Mouse (Mus musculus): Measurements from ENCODE around the gene Clint1.

Gene Clint1

DNA sequence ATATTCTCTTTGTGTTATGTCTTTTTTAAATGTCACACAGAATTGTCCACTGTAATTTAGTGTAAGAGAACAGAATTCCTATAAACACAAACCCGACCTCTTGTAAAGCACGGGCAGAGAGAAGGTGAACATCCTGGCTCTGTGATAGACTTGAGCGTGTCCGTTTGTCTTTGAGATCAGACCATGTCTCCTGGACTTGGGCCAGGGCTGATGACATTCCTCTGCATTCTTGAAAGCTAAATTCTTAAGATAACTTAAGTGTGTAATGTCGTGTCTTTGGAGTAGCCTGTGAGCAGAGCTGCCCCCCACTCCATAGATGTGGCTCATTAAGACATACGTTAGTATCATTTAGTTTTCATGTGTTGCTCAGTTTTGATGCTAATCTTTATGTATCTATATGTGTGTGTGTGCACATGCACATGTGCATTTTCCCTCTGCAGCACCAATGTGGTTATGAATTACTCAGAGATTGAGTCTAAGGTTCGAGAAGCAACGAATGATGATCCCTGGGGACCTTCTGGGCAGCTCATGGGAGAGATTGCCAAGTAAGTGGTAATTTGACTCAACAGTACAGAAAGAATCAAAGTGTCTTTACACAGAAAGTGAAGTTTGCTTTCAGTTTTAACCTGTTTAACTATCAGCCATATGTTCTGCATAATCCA, 31.6 kb downstream of the Clint1 start:
- no peak for DNase-seq (ENCODE audit: low spot score in 2 of 2)

DNA sequence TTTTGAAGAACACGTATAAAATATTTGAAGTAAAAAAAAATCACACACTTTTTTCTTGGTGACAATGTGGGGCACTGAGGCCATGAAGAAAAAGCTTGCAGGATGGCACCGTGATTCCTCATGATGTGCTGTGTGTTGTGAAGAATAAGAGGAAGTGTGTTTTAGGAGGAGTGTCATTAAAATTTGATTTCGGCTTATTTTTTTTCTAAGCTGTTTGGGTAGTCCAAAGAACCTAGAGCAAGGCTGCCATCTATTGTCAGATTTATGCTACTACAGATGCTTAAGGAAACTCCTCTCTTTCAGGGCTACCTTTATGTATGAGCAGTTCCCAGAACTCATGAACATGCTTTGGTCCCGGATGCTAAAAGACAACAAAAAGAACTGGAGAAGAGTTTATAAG, 32.2 kb downstream of the Clint1 start:
- no peak for DNase-seq (ENCODE audit: low spot score in 2 of 2)

DNA sequence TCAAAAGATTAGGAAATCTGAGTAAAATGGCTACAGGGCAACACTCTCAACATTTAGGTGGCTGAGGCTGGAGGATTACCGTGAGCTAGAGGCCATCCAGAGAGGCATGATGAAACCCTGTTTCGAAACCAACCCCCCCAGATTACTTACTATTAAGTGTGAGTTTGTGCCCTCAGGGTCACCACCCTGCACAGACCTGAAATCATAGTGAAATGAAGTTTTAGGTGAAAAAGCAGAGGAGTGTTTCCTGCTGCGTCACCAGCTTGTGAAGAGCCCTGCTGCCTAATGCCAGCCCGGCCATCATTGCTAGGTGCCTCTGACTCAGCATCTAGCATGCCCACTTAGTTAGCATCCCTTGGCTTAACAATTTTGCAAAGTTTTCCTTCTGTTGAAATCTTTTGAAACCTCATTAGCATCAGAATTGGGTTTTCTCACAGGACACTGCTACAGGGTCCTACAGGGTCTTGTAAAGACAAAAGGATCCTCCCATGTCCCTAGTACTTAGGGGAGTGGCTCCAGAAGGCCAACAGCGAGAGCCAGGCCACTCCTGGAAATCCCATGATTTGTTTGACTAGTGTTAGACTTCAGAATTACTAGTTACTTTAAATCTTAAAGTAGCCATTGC, 33.9 kb downstream of the Clint1 start:
- no peak for DNase-seq (ENCODE audit: low spot score in 2 of 2)

DNA sequence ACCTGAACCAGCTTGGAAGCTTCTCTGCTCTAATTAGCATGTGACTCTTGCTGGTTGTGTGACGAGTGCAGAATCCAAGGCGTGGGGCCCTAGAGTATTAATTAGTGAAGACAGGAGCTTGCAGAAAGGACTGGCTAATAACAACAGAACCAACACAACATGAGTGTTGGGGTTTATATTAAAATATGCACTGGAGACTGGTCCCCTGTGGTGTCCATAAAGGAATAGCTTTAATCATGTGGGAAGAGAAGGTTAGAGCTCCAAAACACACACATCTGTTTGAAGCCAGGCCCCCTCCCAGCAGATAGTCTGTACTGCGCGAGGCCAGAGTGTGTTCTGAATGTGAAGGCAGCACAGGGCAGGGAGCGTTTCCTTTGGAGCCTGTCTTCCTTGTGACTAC, 34.7 kb downstream of the Clint1 start:
- DNase-seq (ENCODE audit: low spot score in 2 of 2) = no peak

DNA sequence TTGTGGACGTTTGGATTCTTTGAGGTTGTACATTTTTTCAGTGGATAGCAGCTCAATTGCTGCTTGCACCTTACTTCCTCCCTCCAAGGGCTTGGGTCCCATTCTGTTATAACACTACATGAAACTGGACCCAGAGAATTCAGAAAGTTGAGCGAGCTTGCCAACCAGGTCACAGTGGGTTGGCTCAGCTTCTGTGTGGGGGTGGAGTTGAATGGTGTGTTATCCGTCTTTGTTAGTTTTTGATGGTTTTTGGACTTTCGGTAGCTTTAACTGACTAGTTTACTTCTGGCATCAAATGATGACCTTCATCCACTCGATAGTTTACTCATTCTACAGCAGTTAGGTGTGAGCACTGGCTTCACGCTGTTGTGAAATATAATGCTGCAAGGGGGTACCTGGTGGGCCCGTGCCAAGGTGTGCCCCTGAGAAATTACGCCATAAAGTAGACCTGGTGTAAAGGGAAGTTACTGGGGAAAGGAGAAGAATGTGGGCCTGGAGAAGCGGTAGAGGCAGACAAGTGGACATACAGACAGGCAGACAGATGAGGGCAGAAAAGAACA, 36.7 kb downstream of the Clint1 start:
- no peak for DNase-seq (ENCODE audit: low spot score in 2 of 2)

DNA sequence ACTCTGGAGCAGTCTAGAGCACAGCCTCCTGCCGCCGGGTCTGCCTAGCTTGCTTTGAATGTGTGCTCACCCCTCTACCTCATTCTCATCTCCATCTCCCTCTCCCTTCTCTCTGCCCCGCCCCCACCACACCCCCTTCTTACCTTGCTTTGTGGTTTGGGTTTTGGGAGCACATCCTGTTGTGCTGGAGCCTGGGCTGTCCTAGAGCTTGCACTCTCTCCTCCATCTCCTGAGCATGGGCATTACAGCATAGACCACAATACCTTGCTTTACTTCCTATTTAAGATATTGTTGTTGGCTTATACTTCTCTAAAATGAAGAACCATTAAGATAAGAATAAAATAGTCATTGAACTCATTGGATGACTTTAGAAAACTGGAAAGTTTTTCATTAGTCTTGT, 38.1 kb downstream of the Clint1 start:
- DNase-seq (ENCODE audit: low spot score in 2 of 2) = no peak

DNA sequence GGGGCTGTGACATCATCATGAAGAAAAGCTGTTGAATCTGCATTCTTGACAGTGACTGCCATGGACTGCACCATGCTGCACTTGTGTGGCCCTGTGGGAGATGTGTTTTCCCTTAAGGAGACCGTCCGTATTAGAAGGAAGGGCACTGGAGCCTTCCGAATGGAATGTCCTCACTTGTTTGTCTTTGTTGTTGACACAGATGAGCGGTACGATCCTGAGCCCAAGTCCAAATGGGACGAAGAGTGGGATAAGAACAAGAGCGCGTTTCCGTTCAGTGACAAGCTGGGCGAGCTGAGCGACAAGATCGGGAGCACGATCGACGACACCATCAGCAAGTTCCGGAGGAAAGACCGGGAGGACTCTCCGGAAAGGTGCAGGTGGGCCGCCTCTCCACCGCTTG, 38.6 kb downstream of the Clint1 start:
- no peak for DNase-seq (ENCODE audit: low spot score in 2 of 2)

DNA sequence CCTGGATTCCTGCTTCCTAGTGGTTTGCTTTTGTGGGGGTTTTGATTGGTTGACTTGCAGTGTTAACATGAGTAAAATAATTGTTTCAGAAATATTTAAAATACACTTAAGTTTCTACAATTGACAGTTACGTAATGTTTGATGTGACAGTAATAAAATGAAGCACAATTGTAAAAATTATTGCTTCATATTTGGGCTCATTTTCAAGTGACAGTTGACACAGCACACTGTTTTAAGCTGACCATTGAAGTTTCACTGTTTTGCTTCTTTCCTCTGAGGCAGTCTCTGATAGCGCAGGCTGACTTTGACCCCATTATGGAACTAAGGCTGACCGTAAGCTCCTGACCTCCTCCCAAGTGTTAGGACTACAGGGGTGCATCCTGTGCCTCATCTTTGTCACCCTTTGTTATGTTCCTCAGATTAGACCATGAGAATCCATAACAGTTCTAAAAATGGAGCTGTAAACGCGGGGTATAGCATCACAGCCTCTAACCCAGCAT, 41.1 kb downstream of the Clint1 start:
- no peak for DNase-seq (ENCODE audit: low spot score in 2 of 2)

DNA sequence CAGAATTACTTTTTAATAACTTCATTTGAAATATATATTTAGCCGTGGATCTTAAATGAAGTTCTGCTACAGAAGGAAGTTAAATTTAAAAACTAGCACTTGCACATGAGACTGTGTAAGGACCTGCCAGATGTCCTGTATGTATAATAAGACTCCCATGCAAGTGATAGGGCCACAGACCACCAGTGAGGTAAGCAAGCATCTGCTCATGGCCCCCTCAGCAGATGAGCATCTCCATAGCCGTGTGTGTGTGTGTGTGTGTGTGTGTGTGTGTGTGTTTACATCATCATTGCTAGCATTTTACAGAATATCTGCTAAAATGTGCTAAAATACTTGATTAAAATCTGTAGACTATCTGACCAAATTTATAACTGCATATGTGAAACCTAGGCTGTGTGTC, 45.5 kb downstream of the Clint1 start:
- no peak for DNase-seq (ENCODE audit: low spot score in 2 of 2)

DNA sequence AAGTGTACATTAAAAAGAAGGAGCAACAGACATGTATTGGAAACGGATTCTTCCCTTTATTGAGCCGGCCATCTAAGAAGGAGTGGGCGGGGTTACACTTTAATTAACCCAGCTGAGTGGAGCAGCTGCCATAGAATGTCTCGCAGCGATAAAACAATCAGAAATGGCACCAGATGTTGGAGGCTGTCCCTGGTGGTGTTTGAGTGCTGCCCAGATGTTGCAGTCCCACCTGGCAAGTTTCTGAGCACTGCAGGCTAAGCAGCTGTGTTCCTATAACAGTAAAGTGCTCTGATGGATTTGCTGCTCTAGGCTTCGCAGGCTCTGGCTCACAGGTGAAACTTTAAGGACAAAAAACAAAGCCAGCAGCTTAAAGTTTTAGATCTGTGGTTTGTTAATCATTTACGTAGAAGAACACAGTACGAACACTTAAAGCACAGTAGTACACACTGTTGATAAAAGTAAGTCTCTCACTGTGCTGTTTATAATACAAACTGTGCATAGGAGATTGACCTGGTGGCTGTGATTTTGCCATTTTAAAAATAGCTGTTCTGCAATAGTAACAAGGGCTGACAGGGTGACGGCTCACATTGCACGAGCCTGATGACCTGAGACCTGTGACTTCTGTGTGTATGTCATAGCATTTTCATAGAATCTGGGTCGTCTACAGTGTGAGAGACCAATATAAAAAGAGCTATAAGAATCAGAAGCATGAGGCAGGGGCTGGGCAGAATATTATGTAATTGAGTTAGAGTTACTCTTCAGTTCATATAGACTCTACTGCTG, 48.6 kb downstream of the Clint1 start:
- DNase-seq (ENCODE audit: low spot score in 2 of 2) = no peak

DNA sequence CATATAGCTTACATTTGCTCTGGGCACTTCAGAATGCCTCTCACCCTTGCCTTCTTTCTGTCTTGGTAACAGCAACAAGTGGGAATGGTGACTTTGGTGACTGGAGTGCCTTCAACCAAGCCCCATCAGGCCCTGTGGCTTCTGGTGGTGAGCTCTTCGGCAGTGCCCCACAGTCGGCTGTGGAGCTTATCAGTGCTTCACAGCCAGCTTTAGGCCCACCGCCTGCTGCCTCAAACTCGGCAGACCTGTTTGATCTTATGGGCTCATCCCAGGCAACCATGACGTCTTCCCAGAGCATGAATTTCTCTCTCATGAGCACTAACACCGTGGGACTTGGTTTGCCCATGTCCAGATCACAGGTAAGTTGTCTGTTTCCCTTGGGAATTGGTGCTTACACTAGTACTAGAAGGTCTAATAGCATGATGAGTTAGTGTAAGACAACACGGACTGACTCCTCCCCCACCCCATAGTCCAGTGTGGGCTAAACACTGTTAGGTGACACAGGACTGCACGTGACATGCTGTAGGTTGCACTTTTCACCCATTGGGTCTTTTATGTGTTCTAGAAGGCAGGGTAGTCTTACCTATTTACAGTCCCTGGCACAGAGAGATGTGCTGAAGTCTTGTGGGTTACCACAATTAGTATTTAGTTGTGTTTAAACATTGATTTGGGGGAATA, 54.4 kb downstream of the Clint1 start:
- DNase-seq (ENCODE audit: low spot score in 2 of 2) = no peak

DNA sequence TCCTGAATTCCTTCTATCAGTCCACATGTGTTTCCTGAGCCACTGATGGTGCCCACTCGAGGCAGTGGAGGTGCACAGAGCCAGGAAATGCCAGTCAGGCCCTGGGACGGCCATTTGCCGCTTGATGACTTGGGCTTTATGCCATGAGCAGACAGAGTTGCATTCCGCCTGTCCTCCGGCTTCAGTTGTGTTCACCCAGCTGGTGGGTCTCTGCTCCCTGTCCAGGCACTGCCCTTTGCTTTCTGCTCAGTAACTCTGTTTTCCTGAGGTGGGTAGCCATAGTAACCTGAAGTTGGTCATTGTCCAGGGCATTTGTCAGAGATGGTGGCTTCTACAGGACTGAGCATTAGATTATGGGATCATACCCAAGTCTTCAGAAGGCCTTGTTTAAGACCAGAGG, 55.5 kb downstream of the Clint1 start:
- no peak for DNase-seq (ENCODE audit: low spot score in 2 of 2)

DNA sequence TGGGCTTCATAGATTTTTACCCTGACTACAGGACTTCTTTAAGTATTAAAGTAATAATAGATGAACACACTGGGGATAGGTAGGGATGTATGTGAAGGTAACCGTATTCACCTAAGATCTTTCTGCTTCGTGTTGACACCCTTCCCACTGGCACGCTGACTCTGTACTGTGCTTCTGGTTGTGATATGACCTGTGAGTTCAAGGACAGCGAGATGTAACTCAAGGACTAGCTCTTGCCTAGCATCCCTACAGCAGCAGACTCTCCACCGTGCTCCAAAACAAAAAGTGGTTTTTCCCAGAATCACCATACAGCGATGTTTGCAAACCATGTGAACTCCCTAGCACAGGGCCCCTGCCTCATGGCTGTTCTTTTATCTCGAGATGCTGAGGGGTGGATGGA, 56.2 kb downstream of the Clint1 start:
- DNase-seq (ENCODE audit: low spot score in 2 of 2) = no peak

DNA sequence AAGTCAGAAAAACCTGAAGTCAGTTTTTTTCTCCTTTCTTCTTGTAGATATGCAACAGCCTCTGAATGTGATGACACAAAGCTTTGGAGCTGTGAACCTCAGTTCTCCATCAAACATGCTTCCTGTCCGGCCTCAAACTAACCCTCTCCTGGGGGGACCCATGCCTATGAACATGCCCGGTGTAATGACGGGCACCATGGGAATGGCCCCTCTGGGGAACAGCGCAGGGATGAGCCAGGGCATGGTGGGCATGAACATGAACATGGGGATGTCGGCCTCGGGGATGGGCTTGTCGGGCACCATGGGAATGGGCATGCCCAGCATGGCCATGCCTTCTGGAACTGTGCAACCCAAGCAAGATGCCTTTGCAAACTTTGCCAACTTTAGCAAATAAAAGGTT, 57.0 kb downstream of the Clint1 start:
- DNase-seq (ENCODE audit: low spot score in 2 of 2) = no peak

DNA sequence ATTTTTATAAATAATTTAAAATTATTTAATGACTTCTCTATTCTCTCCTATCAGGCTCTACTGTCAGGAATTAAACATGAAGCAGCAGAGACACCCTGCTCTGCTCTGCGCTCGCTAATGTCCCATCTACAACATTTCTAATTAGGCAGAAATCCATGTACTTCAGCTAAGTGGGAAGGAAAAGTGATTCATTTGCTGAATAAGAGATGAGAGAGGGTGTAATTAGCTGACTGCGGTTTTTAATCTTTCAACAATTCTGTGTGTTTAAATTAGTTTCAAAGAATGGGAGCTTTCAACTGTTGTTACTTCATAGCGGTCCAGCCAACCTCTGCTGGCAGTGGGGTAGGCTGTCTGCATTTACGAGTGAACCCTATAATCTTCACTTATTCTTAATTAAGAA, 58.9 kb downstream of the Clint1 start:
- DNase-seq (ENCODE audit: low spot score in 2 of 2) = no peak

DNA sequence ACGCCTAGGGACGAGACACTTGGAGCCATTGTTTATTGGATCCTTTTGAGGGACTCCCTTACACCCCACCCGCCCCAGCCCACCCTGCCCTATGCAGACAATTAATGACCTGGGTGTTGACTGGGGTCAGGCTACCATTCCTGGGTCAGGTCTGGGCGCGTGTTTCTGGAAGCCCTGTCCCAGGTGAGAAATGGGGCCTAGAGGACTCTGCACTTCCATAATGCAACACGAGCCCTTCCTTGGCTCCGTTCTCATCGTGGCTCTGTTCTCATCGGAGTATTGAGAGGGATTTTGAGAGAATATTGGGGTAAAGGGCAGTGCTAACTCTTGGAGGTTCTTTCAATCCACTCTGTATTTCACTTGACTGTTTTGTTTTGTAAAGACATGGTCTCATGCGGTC, 64.3 kb downstream of the Clint1 start:
- DNase-seq (ENCODE audit: low spot score in 2 of 2) = no peak

DNA sequence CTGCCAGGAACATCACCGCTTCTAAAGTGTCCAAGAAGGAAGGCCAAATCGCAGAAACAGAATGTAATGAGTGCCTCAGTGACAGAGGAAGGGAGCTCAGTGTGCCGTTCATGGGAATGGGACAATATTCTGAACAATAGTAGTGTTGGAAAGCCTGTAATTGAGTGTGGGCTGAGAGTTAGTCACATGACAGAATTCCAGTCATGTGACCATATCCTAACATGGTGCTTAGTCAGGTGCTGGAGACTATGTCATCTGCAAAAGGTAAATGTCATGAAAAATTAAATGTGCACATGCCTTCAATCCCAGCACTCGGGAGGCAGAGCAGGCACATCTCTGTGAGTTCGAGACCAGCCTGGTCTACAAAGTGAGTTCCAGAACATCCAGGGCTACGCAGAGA, 66.2 kb downstream of the Clint1 start:
- DNase-seq (ENCODE audit: low spot score in 2 of 2) = no peak

DNA sequence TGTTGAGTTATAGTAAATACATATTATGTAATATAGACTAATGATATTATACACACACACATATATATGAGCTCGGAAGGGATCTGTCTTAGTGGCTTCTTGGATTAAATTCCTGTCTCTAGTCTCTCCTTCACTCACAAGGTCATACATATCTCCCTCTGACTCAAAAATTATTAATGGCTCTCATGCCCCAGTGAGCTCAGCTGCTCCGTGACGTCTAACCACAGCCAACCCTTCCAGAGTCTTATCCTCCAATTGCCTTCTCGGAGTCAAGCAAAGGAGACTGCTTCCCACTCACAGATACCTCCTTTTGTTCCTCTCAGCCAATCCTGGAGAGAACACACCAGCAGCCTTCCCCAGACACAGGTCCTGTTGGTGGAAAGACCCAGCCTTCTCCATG, 67.0 kb downstream of the Clint1 start:
- no peak for DNase-seq (ENCODE audit: low spot score in 2 of 2)

DNA sequence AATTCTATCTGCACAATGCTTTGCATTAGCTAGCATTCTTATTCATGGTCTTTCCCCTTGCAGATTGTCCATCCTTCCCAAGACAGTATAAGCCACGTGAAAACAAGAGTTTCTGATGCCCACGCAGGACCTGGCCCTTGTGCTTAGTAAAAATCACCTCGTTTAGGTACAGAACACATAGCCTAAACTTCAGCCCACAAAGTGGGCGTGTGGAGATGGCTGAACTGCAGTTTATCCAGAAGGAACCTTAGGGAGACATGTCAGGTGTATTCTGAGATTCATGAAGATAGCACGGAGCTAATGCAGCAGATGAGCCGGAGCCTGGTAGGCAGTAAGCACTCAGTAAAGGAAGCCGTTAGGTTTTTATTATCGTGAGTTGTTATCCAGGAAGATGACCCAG, 69.2 kb downstream of the Clint1 start:
- no peak for DNase-seq (ENCODE audit: low spot score in 2 of 2)

DNA sequence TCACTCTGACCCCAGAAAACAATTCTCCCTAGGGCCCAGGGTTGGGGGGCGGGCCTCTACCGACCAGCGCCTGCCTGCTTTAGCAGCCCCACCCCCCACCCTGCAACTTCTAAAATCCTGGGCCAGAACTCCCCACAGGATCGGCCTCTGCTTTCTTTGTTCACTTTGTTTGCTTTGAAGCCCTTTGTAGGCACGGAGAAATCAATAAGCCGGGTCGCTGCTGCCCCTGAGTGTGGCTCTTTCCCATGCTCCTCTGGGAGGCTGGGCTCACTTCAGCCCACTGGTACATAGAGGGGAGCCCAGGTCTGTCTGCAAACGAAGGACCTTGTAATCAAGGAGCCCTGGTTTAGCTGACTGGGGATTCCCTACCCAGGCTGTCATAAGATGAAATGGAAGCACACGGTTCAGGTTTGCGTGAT, 69.6 kb downstream of the Clint1 start:
- DNase-seq (ENCODE audit: low spot score in 2 of 2) = no peak

DNA sequence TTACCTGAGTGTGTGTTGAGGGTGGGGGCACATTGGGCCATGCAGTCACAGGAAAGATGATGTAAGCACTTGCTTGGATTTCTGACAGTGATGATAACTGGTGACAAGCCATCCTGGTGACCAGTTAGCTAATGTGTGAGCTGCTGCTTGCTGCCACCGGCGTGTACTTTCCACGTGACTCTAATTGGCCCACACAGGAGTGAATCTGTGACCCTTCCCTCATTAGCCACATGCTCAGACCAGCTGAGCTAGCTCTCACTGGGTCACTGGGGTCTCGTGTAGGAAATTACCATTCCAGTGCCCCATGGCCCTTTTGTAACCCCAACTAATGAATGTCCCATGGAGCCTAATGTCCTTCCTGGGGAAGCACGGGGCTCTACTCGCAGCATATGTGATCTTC, 73.6 kb downstream of the Clint1 start:
- DNase-seq (ENCODE audit: low spot score in 2 of 2) = no peak

DNA sequence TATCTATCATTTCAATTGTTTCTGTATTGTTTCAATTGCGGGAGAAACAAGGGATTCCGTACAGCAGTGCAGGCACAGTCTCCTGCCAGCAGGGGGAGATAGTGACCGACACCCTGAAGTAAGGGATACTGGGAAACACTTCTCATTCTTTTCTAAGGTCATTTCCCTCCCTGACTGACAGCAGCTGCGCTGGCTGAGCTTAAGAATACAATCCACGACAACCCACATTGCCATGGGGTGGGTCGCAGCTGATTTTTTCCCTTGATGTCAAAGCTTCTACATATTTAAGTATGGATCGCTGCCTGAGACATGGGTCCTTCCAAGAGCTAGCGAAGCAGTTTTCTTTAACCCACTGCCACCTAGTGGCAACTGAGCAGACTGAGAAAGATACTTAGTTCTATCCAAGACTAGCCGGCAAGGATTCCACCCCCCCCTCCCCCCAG, 74.8 kb downstream of the Clint1 start:
- DNase-seq (ENCODE audit: low spot score in 2 of 2) = peak; percentile 54 to 76
